In genomic region chr4:136239622-136240021, GRCm38 (mm10) we compare ENCODE assay signal across 9 mouse cellular contexts. TPM values are rescaled to one million over a fixed set of nuclear protein-coding genes. Genes with fewer than 3 reads are reported as not detected.
DNase-seq lines count a peak whose midpoint lies in the region; ATAC-seq and TF ChIP-seq lines count a peak whose summit lies in the region.
"Had no signal": no experiment of that assay in that cellular context is flagged by ENCODE, and none has a peak within 500 bp of the region (broad histone marks: within the 10 kb centered on the region; RNA-seq: fewer than 3 reads in every experiment).

No protein-coding gene starts in this region.

- H3K27me3 ChIP-seq in midbrain, embryonic 11.5 days (ENCODE audit: control insufficient read depth, insufficient read depth, low read length): peaks cover 15% of the 10 kb centered on the region
- peaks cover 10% of the 10 kb centered on the region for H3K27me3 ChIP-seq in midbrain, embryonic 16.5 days (ENCODE audit: control insufficient read depth, insufficient read depth, low read depth, low read length)
- H3K27me3 ChIP-seq in cerebellum, adult 2 months (ENCODE audit: control insufficient read depth, insufficient read depth, low read length): no peaks in the 10 kb centered on the region
- peaks cover 18% of the 10 kb centered on the region for H3K27me3 ChIP-seq in limb, embryonic 14.5 days (ENCODE audit: control insufficient read depth, insufficient read depth, low read length)
- H3K27me3 ChIP-seq in neural tube, embryonic 11.5 days (ENCODE audit: control insufficient read depth, insufficient read depth, low read length): peaks cover 15% of the 10 kb centered on the region

- WGBS in midbrain, embryonic 11.5 days: 26% methylated on average over 8 of the region's 8 CpGs
- WGBS in midbrain, embryonic 16.5 days: 26% methylated on average over 8 of the region's 8 CpGs
- WGBS in cerebellum, adult 2 months: 25% methylated on average over 8 of the region's 8 CpGs
- WGBS in limb, embryonic 14.5 days: 28% methylated on average over 8 of the region's 8 CpGs
- 20% methylated on average over 8 of the region's 8 CpGs for WGBS in neural tube, embryonic 11.5 days

- no peaks in the 10 kb centered on the region for H3K9me3 ChIP-seq in midbrain, embryonic 11.5 days (ENCODE audit: control insufficient read depth, low read length)
- no peaks in the 10 kb centered on the region for H3K9me3 ChIP-seq in midbrain, embryonic 16.5 days (replicated peaks; ENCODE audit: control insufficient read depth, low read length, poor library complexity, severe bottlenecking)
- no peaks in the 10 kb centered on the region for H3K9me3 ChIP-seq in limb, embryonic 14.5 days (ENCODE audit: control insufficient read depth, low read length)
- H3K9me3 ChIP-seq in neural tube, embryonic 11.5 days (ENCODE audit: control insufficient read depth, low read length): no peaks in the 10 kb centered on the region
- H3K9me3 ChIP-seq: embryonic facial prominence, embryonic 13.5 days had no signal

- peaks cover 11% of the 10 kb centered on the region for H3K4me1 ChIP-seq in midbrain, embryonic 11.5 days (ENCODE audit: control insufficient read depth, insufficient read depth, low read length)
- no peaks in the 10 kb centered on the region for H3K4me1 ChIP-seq in midbrain, embryonic 16.5 days (ENCODE audit: control insufficient read depth, insufficient read depth, low read length)
- H3K4me1 ChIP-seq in cerebellum, adult 2 months (ENCODE audit: control insufficient read depth, insufficient read depth, low read length): no peaks in the 10 kb centered on the region
- H3K4me1 ChIP-seq in limb, embryonic 14.5 days (ENCODE audit: control insufficient read depth, insufficient read depth, low read length): no peaks in the 10 kb centered on the region
- H3K4me1 ChIP-seq in neural tube, embryonic 11.5 days (ENCODE audit: control insufficient read depth, insufficient read depth, low read length): peaks cover 6% of the 10 kb centered on the region

- no peaks in the 10 kb centered on the region for H3K36me3 ChIP-seq in midbrain, embryonic 11.5 days (ENCODE audit: control insufficient read depth, insufficient read depth, low read length)
- no peaks in the 10 kb centered on the region for H3K36me3 ChIP-seq in midbrain, embryonic 16.5 days (ENCODE audit: control insufficient read depth, insufficient read depth, low read length)
- H3K36me3 ChIP-seq in limb, embryonic 14.5 days (ENCODE audit: control insufficient read depth, insufficient read depth, low read length): peaks cover 79% of the 10 kb centered on the region
- H3K36me3 ChIP-seq in neural tube, embryonic 11.5 days (ENCODE audit: control insufficient read depth, insufficient read depth, low read length): 0 out of 2 replicates have a peak, but pooled peaks cover 2% of the 10 kb centered on the region

- intact Hi-C loops in gastrocnemius, adult 2 months (cut with DNase I): loop anchor here (1.0 kb wide), 1 partner anchor 37 kb away; no protein-coding TSS in a partner anchor

- no peak overlapping the region for H3K27ac ChIP-seq in midbrain, embryonic 11.5 days (ENCODE audit: low read depth, low read length)
- H3K27ac ChIP-seq in midbrain, embryonic 16.5 days (ENCODE audit: low read length): no peak overlapping the region
- H3K27ac ChIP-seq in cerebellum, adult 2 months (ENCODE audit: insufficient read depth, low read length): no peak overlapping the region
- H3K27ac ChIP-seq in gastrocnemius, adult 2 months: no peak overlapping the region
- H3K27ac ChIP-seq in limb, embryonic 14.5 days (replicated peaks; ENCODE audit: low read depth, low read length): no peak overlapping the region
- no peak overlapping the region for H3K27ac ChIP-seq in neural tube, embryonic 11.5 days (ENCODE audit: low read depth, low read length)
- H3K27ac ChIP-seq: embryonic facial prominence, embryonic 13.5 days had no signal

- TF ChIP-seq CTCF in cerebellum, adult 2 months (IDR thresholded peaks at IDR 0.05; ENCODE audit: borderline replicate concordance, insufficient read depth, low read depth, low read length): peak; percentile 81
- peak; percentile 89 for TF ChIP-seq CTCF in gastrocnemius, adult 2 months (IDR thresholded peaks at IDR 0.05)

- no peak overlapping the region for H3K4me2 ChIP-seq in midbrain, embryonic 11.5 days
- H3K4me2 ChIP-seq in midbrain, embryonic 16.5 days (ENCODE audit: low read length): no peak overlapping the region
- H3K4me2 ChIP-seq in limb, embryonic 14.5 days (replicated peaks; ENCODE audit: low read depth, low read length, severe bottlenecking): no peak overlapping the region
- H3K4me2 ChIP-seq in neural tube, embryonic 11.5 days (ENCODE audit: low read depth): no peak overlapping the region
- H3K4me2 ChIP-seq: embryonic facial prominence, embryonic 13.5 days had no signal

- ATAC-seq in midbrain, embryonic 11.5 days (ENCODE audit: low FRiP score): no peak
- ATAC-seq in midbrain, embryonic 16.5 days: no peak
- no peak; the same call in 1 of the 2 replicates for ATAC-seq in limb, embryonic 14.5 days (ENCODE audit: low FRiP score, low read depth)
- ATAC-seq in neural tube, embryonic 11.5 days (ENCODE audit: insufficient read depth, low FRiP score, low TSS enrichment): no peak

- no peak overlapping the region for H3K4me3 ChIP-seq in midbrain, embryonic 11.5 days (ENCODE audit: low read depth, low read length)
- H3K4me3 ChIP-seq in midbrain, embryonic 16.5 days (ENCODE audit: low read depth, low read length): no peak overlapping the region
- no peak overlapping the region for H3K4me3 ChIP-seq in cerebellum, adult 2 months (replicated peaks; ENCODE audit: insufficient read depth, low read depth, low read length)
- H3K4me3 ChIP-seq in gastrocnemius, adult 2 months: no peak overlapping the region
- H3K4me3 ChIP-seq in limb, embryonic 14.5 days (replicated peaks; ENCODE audit: low read length): no peak overlapping the region
- no peak overlapping the region for H3K4me3 ChIP-seq in neural tube, embryonic 11.5 days (ENCODE audit: low read depth, low read length)
- H3K4me3 ChIP-seq: embryonic facial prominence, embryonic 13.5 days had no signal

- DNase-seq in midbrain, embryonic 11.5 days (ENCODE audit: low spot score, missing footprints): peak; percentile 97
- DNase-seq in cerebellum, adult 2 months: peak; percentile 77 to 81
- peak; percentile 88 for DNase-seq in gastrocnemius, adult 2 months
- DNase-seq in kidney, adult 9 months: peak; percentile 87
- DNase-seq in limb, embryonic 14.5 days (ENCODE audit: low spot score): peak; percentile 82
- peak; percentile 79 for DNase-seq in neural tube, embryonic 11.5 days (ENCODE audit: low spot score)
- peak; percentile 57 for DNase-seq in testis, postnatal 14 days (ENCODE audit: low spot score)

- no peak overlapping the region for H3K9ac ChIP-seq in midbrain, embryonic 11.5 days (ENCODE audit: low read length)
- H3K9ac ChIP-seq in midbrain, embryonic 16.5 days (ENCODE audit: low read depth, low read length): no peak overlapping the region
- no peak overlapping the region for H3K9ac ChIP-seq in limb, embryonic 14.5 days (ENCODE audit: low read depth, low read length, severe bottlenecking)
- no peak overlapping the region for H3K9ac ChIP-seq in neural tube, embryonic 11.5 days (ENCODE audit: low read length)
- H3K9ac ChIP-seq: embryonic facial prominence, embryonic 13.5 days had no signal

- TF ChIP-seq POLR2A in cerebellum, adult 2 months (IDR thresholded peaks at IDR 0.05; ENCODE audit: borderline replicate concordance, insufficient read depth, low read length): no peak
- TF ChIP-seq POLR2A in limb, embryonic 14.5 days (IDR thresholded peaks at IDR 0.05; ENCODE audit: borderline replicate concordance, extremely low read depth, insufficient read depth, insufficient read length): no peak

RNA-seq across cellular contexts. Expression of gene Tcea3, which starts 7.9 kb away (rescaled TPM):
- 1.5 and 1.7 TPM in 2 replicates for polyA plus RNA-seq in midbrain, embryonic 11.5 days (2014; fragmentation: Nextera tagmentation; extraction: Ambion mirVana)
- polyA plus RNA-seq in midbrain, embryonic 16.5 days (2015; fragmentation: Nextera tagmentation; extraction: Ambion mirVana): 0.67 and 1.2 TPM in 2 replicates
- polyA plus RNA-seq in cerebellum, adult 2 months (2012; rRNA removed): 1.2 and 1.6 TPM in 2 replicates
- total RNA-seq in gastrocnemius, adult 2 months (2021): 100 to 1,000 TPM; 344 to 373 TPM
- polyA plus RNA-seq in limb, embryonic 14.5 days (2012; rRNA removed): 4.7 and 8.0 TPM in 2 replicates
- polyA plus RNA-seq in limb, embryonic 14.5 days (2014; fragmentation: Nextera tagmentation; extraction: Ambion mirVana): 17.4 and 20.6 TPM in 2 replicates
- polyA plus RNA-seq in neural tube, embryonic 11.5 days (2014; fragmentation: Nextera tagmentation; extraction: Ambion mirVana): 6.5 and 7.4 TPM in 2 replicates

RNA-seq across cellular contexts. Expression of gene Asap3, which starts 33.5 kb away (rescaled TPM):
- polyA plus RNA-seq in midbrain, embryonic 11.5 days (2014; fragmentation: Nextera tagmentation; extraction: Ambion mirVana): 2.8 and 3.2 TPM in 2 replicates
- 4.5 and 5.1 TPM in 2 replicates for polyA plus RNA-seq in midbrain, embryonic 16.5 days (2015; fragmentation: Nextera tagmentation; extraction: Ambion mirVana)
- 5.5 and 6.3 TPM in 2 replicates for polyA plus RNA-seq in cerebellum, adult 2 months (2012; rRNA removed)
- 1 to 10 TPM; 1.5 to 2.5 TPM for total RNA-seq in gastrocnemius, adult 2 months (2021)
- polyA plus RNA-seq in limb, embryonic 14.5 days (2012; rRNA removed): 22.9 and 26.6 TPM in 2 replicates
- 12.0 and 14.6 TPM in 2 replicates for polyA plus RNA-seq in limb, embryonic 14.5 days (2014; fragmentation: Nextera tagmentation; extraction: Ambion mirVana)
- 6.9 and 7.5 TPM in 2 replicates for polyA plus RNA-seq in neural tube, embryonic 11.5 days (2014; fragmentation: Nextera tagmentation; extraction: Ambion mirVana)

RNA-seq across cellular contexts. Expression of gene Zfp46, which starts 44.9 kb away (rescaled TPM):
- polyA plus RNA-seq in midbrain, embryonic 11.5 days (2014; fragmentation: Nextera tagmentation; extraction: Ambion mirVana): 29.7 and 31.4 TPM in 2 replicates
- polyA plus RNA-seq in midbrain, embryonic 16.5 days (2015; fragmentation: Nextera tagmentation; extraction: Ambion mirVana): 42.8 and 43.3 TPM in 2 replicates
- 26.3 and 29.8 TPM in 2 replicates for polyA plus RNA-seq in cerebellum, adult 2 months (2012; rRNA removed)
- total RNA-seq in gastrocnemius, adult 2 months (2021): 10 to 100 TPM; 21.0 to 36.7 TPM
- polyA plus RNA-seq in limb, embryonic 14.5 days (2012; rRNA removed): 39.6 and 47.0 TPM in 2 replicates
- polyA plus RNA-seq in limb, embryonic 14.5 days (2014; fragmentation: Nextera tagmentation; extraction: Ambion mirVana): 28.2 and 30.2 TPM in 2 replicates
- 34.2 and 34.4 TPM in 2 replicates for polyA plus RNA-seq in neural tube, embryonic 11.5 days (2014; fragmentation: Nextera tagmentation; extraction: Ambion mirVana)
